Comparison of ENCODE assay signal across 20 mouse cellular contexts in genomic region chr5:114351490-114351889, GRCm38 (mm10). TPM values are rescaled to one million over a fixed set of nuclear protein-coding genes. Genes with fewer than 3 reads are reported as not detected.
DNase-seq lines count a peak whose midpoint lies in the region; ATAC-seq and TF ChIP-seq lines count a peak whose summit lies in the region.
"Had no signal": no experiment of that assay in that cellular context is flagged by ENCODE, and none has a peak within 500 bp of the region (broad histone marks: within the 10 kb centered on the region; RNA-seq: fewer than 3 reads in every experiment).

No protein-coding gene starts in this region.

- no peak overlapping the region for H3K9ac ChIP-seq in intestine, postnatal 0 days (ENCODE audit: low read depth, low read length)
- H3K9ac ChIP-seq in intestine, embryonic 16.5 days (ENCODE audit: low read depth, low read length) = no peak overlapping the region
- H3K9ac ChIP-seq: lung, embryonic 15.5 days; stomach, embryonic 15.5 days had no signal

- no peak overlapping the region for H3K4me3 ChIP-seq in intestine, postnatal 0 days (ENCODE audit: low read depth, low read length)
- H3K4me3 ChIP-seq in intestine, embryonic 16.5 days (ENCODE audit: low read length) = no peak overlapping the region
- no peak overlapping the region for H3K4me3 ChIP-seq in thymus, adult 2 months (ENCODE audit: control insufficient read depth, insufficient read depth, low read length)
- H3K4me3 ChIP-seq in bone marrow, adult 2 months (replicated peaks; ENCODE audit: control insufficient read depth, low read depth, low read length) = no peak overlapping the region
- H3K4me3 ChIP-seq: limb, embryonic 10.5 days; lung, embryonic 15.5 days; stomach, embryonic 15.5 days had no signal

- H3K9me3 ChIP-seq in intestine, postnatal 0 days (ENCODE audit: control insufficient read depth) = no peaks in the 10 kb centered on the region
- H3K9me3 ChIP-seq in intestine, embryonic 16.5 days (ENCODE audit: control insufficient read depth, low read length) = no peaks in the 10 kb centered on the region
- H3K9me3 ChIP-seq: limb, embryonic 10.5 days; lung, embryonic 15.5 days; stomach, embryonic 15.5 days had no signal

- no peaks in the 10 kb centered on the region for H3K36me3 ChIP-seq in intestine, postnatal 0 days (ENCODE audit: control insufficient read depth, insufficient read depth)
- H3K36me3 ChIP-seq in intestine, embryonic 16.5 days (ENCODE audit: control insufficient read depth, insufficient read depth, low read length) = no peaks in the 10 kb centered on the region
- H3K36me3 ChIP-seq in thymus, adult 2 months (ENCODE audit: control insufficient read depth, insufficient read depth, low read length) = no peaks in the 10 kb centered on the region
- H3K36me3 ChIP-seq: limb, embryonic 10.5 days; lung, embryonic 15.5 days; stomach, embryonic 15.5 days had no signal

- H3K27ac ChIP-seq in intestine, postnatal 0 days (ENCODE audit: low read depth, low read length) = no peak overlapping the region
- H3K27ac ChIP-seq in intestine, embryonic 16.5 days (ENCODE audit: low read length) = no peak overlapping the region
- no peak overlapping the region for H3K27ac ChIP-seq in thymus, adult 2 months (ENCODE audit: control insufficient read depth, insufficient read depth, low read length)
- H3K27ac ChIP-seq in bone marrow, adult 2 months (ENCODE audit: control insufficient read depth, insufficient read depth, low read depth, low read length, poor library complexity) = no peak overlapping the region
- H3K27ac ChIP-seq: limb, embryonic 10.5 days; lung, embryonic 15.5 days; stomach, embryonic 15.5 days had no signal

- no peak overlapping the region for H3K4me2 ChIP-seq in intestine, postnatal 0 days (replicated peaks; ENCODE audit: low read depth)
- no peak overlapping the region for H3K4me2 ChIP-seq in intestine, embryonic 16.5 days (ENCODE audit: low read depth, low read length)
- H3K4me2 ChIP-seq: heart, embryonic 11.5 days; lung, embryonic 15.5 days; midbrain, embryonic 11.5 days; stomach, embryonic 15.5 days had no signal

- no peak for TF ChIP-seq POLR2A in thymus, adult 2 months (IDR thresholded peaks at IDR 0.05; ENCODE audit: control insufficient read depth, extremely low read depth, insufficient read depth, low read length, poor library complexity)
- TF ChIP-seq POLR2A in bone marrow, adult 2 months (IDR thresholded peaks at IDR 0.05; ENCODE audit: borderline replicate concordance, control insufficient read depth, low read depth, low read length) = no peak

- H3K27me3 ChIP-seq in intestine, postnatal 0 days (replicated peaks; ENCODE audit: control insufficient read depth, insufficient read depth, low read length) = no peaks in the 10 kb centered on the region
- H3K27me3 ChIP-seq in intestine, embryonic 16.5 days (replicated peaks; ENCODE audit: control insufficient read depth, insufficient read depth, low read length) = no peaks in the 10 kb centered on the region
- H3K27me3 ChIP-seq in thymus, adult 2 months (ENCODE audit: control insufficient read depth, insufficient read depth, low read length) = no peaks in the 10 kb centered on the region
- H3K27me3 ChIP-seq: CH12.LX; lung, embryonic 15.5 days; stomach, embryonic 15.5 days had no signal

- 61% methylated on average over 10 of the region's 10 CpGs for WGBS in intestine, postnatal 0 days
- 62% methylated on average over 10 of the region's 10 CpGs for WGBS in intestine, embryonic 16.5 days
- WGBS in thymus, adult 2 months = 78% methylated on average over 10 of the region's 10 CpGs
- 70% methylated on average over 10 of the region's 10 CpGs for WGBS in bone marrow, adult 2 months

- ATAC-seq in intestine, postnatal 0 days = no peak
- no peak for ATAC-seq in intestine, embryonic 16.5 days
- ATAC-seq: forebrain, embryonic 16.5 days had no signal

- H3K4me1 ChIP-seq in intestine, postnatal 0 days (replicated peaks; ENCODE audit: control insufficient read depth, insufficient read depth, low read length) = no peaks in the 10 kb centered on the region
- peaks cover 4% of the 10 kb centered on the region; the same call in 1 of the 2 replicates for H3K4me1 ChIP-seq in intestine, embryonic 16.5 days (ENCODE audit: control insufficient read depth, insufficient read depth, low read length)
- no peaks in the 10 kb centered on the region for H3K4me1 ChIP-seq in thymus, adult 2 months (replicated peaks; ENCODE audit: control insufficient read depth, insufficient read depth, low read length)
- H3K4me1 ChIP-seq in bone marrow, adult 2 months (ENCODE audit: control insufficient read depth, insufficient read depth, low read length) = no peaks in the 10 kb centered on the region
- H3K4me1 ChIP-seq: stomach, embryonic 15.5 days had no signal

- TF ChIP-seq CTCF in intestine, postnatal 0 days (IDR thresholded peaks at IDR 0.05; ENCODE audit: low read depth) = peak; percentile 52
- no peak for TF ChIP-seq CTCF in thymus, adult 2 months (IDR thresholded peaks at IDR 0.05; ENCODE audit: borderline replicate concordance, control insufficient read depth, extremely low read depth, insufficient read depth, low read length, poor library complexity)
- peak; percentile 23; the same call in 1 of the 2 replicates for TF ChIP-seq CTCF in bone marrow, adult 2 months (IDR thresholded peaks at IDR 0.05; ENCODE audit: control insufficient read depth, insufficient read depth, low read length)

- peak; percentile 20 for DNase-seq in thymus, postnatal 14 days
- no peak for DNase-seq in thymus, adult 2 months
- DNase-seq in embryo, embryonic 11 days = no peak
- DNase-seq in cerebellum, adult 18-20 months = no peak
- DNase-seq: adrenal gland, postnatal 36 days; cerebellum, adult 11 months; gastrocnemius, postnatal 10 days; kidney, postnatal 14 days; layer of hippocampus, postnatal 36 days; right cerebral cortex, postnatal 25 days had no signal

RNA-seq across cellular contexts. Expression of gene Kctd10, which starts 28.8 kb away (rescaled TPM):
- polyA plus RNA-seq in intestine, postnatal 0 days (2015; fragmentation: Nextera tagmentation; extraction: Ambion mirVana) = 112 and 118 TPM in 2 replicates
- polyA plus RNA-seq in intestine, embryonic 16.5 days (2015; fragmentation: Nextera tagmentation; extraction: Ambion mirVana) = 132 and 137 TPM in 2 replicates
- polyA plus RNA-seq in thymus, adult 2 months (2012; rRNA removed) = 76.3 and 87.7 TPM in 2 replicates
- polyA plus RNA-seq in bone marrow, adult 2 months (2011; ENCODE audit: insufficient read depth, insufficient read length, low replicate concordance, missing spikeins) = 17.4 and 29.7 TPM in 2 replicates

RNA-seq across cellular contexts. Expression of gene Ube3b, which starts 28.9 kb away (rescaled TPM):
- 23.0 and 24.8 TPM in 2 replicates for polyA plus RNA-seq in intestine, postnatal 0 days (2015; fragmentation: Nextera tagmentation; extraction: Ambion mirVana)
- 36.4 and 43.5 TPM in 2 replicates for polyA plus RNA-seq in intestine, embryonic 16.5 days (2015; fragmentation: Nextera tagmentation; extraction: Ambion mirVana)
- polyA plus RNA-seq in thymus, adult 2 months (2012; rRNA removed) = 123 and 133 TPM in 2 replicates
- polyA plus RNA-seq in bone marrow, adult 2 months (2011; ENCODE audit: insufficient read depth, insufficient read length, low replicate concordance, missing spikeins) = 27.8 and 51.0 TPM in 2 replicates
